Mouse (Mus musculus) lung, embryonic 14.5 days (tissue): ENCODE data around the gene Fam13a. TPM values are rescaled to one million over a fixed set of nuclear protein-coding genes. Genes with fewer than 3 reads are reported as not detected.

Experiments
- ATAC-seq: fragments of 200-750 bp; cut with Nextera tagmentation; 2 replicates; pipeline ENCODE4 v1.8.0; 2017; ENCODE audit warnings: mild to moderate bottlenecking, moderate TSS enrichment, moderate library complexity; ENCODE audit not compliant: insufficient read depth
- DNase-seq: peaks from one replicate; pipeline ENCODE4 v3.0.0-alpha.2; 2015
- H3K27ac ChIP-seq: fragments of 300-500 bp; sonication (generic); 2 replicates; pipeline ENCODE4 v1.5.1; 2014; ENCODE audit warnings: low read depth, mild to moderate bottlenecking, moderate library complexity
- H3K27me3 ChIP-seq: fragments of 300-500 bp; sonication (generic); 2 replicates; pipeline ENCODE4 v1.6.1; 2014; ENCODE audit warnings: low read length, control low read depth; ENCODE audit not compliant: insufficient read depth
- H3K36me3 ChIP-seq: fragments of 300-500 bp; sonication (generic); 2 replicates; pipeline ENCODE4 v1.6.1; 2014; ENCODE audit warnings: control low read depth; ENCODE audit not compliant: insufficient read depth
- H3K4me1 ChIP-seq: fragments of 300-500 bp; sonication (generic); 2 replicates; pipeline ENCODE4 v1.6.1; 2014; ENCODE audit warnings: antibody characterized with exemption, control low read depth; ENCODE audit not compliant: insufficient read depth
- H3K4me2 ChIP-seq: fragments of 300-500 bp; sonication (generic); 2 replicates; pipeline ENCODE4 v1.6.1; 2014; ENCODE audit warnings: mild to moderate bottlenecking
- H3K4me3 ChIP-seq: fragments of 300-500 bp; sonication (generic); 2 replicates; pipeline ENCODE4 v1.5.1; 2014; ENCODE audit warnings: low read depth, low read length
- H3K9ac ChIP-seq: fragments of 300-500 bp; sonication (generic); 2 replicates; pipeline ENCODE4 v1.6.1; 2014
- H3K9me3 ChIP-seq: fragments of 300-500 bp; sonication (generic); 2 replicates; pipeline ENCODE4 v1.6.1; 2016; ENCODE audit warnings: low read depth, low read length, control low read depth
- CTCF ChIP-seq: IDR thresholded peaks from 2 replicates; pipeline ENCODE4 v1.5.1; 2016; ENCODE audit warnings: antibody characterized with exemption, low read depth
- WGBS: fragments of 180-500 bp; shearing (Covaris S2); extraction: QIAGEN DNeasy Blood & Tissue Kit; methylation state at CpG from one replicate; pipeline ENCODE4 v1.1.7; 2014; 5-methylcytosine and 5-hydroxymethylcytosine counted together
- polyA plus RNA-seq: library from polyadenylated mRNA; unstranded; fragments of >200 nt; fragmentation: Nextera tagmentation; extraction: Ambion mirVana; gene quantifications from 2 replicates; pipeline ENCODE4 v1.2.1, GENCODE M21; 2014

Gene Fam13a
- polyA plus RNA-seq, 1 experiment from 2014 or later = 13.7 TPM

DNA sequence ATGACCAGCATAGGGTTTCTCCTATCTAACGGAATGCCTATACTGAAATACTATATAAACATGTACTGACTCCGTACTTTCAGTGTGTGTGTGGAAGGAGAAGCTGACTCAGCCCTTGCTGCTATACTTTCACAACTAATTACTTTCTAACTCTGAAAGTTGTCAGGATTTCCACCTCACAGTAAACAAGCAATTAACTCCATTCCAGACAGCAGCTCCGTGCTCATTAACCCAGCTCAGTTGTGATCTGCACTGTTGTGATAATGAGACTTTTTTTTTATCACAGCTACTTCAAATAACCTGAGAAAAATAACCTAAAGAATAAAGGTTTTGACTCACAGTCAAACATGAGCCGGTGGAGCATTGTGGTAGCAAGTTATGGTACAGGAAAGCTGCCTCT, 129.4 kb downstream of the Fam13a start:
- H3K4me3 ChIP-seq = no peak overlapping the region
- no peaks in the 10 kb centered on the region for H3K36me3 ChIP-seq
- H3K4me2 ChIP-seq = no peak overlapping the region
- H3K9ac ChIP-seq = no peak overlapping the region
- no peak overlapping the region for H3K27ac ChIP-seq
- no peaks in the 10 kb centered on the region for H3K27me3 ChIP-seq
- TF ChIP-seq CTCF = no peak
- WGBS = 77% methylated on average over 4 of the region's 4 CpGs
- no peaks in the 10 kb centered on the region for H3K9me3 ChIP-seq
- DNase-seq (no peak), ATAC-seq (no peak)
- no peaks in the 10 kb centered on the region for H3K4me1 ChIP-seq

DNA sequence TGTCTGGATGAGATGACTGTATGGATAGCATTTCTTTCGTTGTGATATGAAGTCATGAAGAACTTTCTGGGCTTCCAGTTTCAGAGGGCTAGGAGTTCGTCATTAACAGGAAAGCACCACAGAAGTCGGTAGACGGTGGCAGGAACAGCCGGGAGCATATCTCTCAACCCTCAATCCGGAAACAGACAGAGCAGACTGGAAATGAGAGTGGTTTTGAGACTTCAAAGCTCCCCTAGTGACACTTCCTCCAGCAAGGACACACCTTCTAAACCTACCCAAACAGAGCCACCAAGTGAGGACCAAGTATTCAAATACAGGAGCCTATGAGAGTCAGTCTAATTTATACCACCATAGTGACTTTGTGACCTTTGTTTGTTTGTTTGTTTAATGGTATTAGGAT, 131.0 kb downstream of the Fam13a start:
- Histone ChIP-seq H3K4me3 (no peak overlapping the region), H3K4me2 (no peak overlapping the region), H3K27me3 (no peaks in the 10 kb centered on the region), H3K27ac (no peak overlapping the region), H3K9me3 (no peaks in the 10 kb centered on the region), H3K4me1 (no peaks in the 10 kb centered on the region), H3K36me3 (0 out of 2 replicates have a peak, but pooled peaks cover 4% of the 10 kb centered on the region), H3K9ac (no peak overlapping the region)
- DNase-seq = no peak
- 80% methylated on average over 6 of the region's 6 CpGs for WGBS
- no peak for TF ChIP-seq CTCF
- no peak for ATAC-seq

DNA sequence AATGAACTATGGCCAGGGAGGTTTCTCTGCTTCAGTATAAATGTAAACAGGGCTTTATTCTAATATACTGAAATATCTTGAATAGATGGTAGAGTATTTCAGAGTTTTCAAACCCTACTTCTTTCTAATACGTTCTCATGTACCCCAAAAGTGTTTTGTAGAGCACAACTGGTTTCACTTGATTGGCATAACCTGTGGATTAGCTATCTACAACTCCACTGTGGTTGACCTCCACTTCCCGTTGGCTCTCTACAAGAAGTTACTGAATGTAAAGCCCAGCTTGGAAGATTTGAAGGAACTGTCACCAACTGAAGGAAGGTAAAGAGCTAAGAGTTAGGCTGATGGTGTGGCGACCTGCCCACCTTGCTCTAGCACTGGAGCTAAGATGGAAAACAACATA, 134.4 kb downstream of the Fam13a start:
- 79% methylated on average over 3 of the region's 3 CpGs for WGBS
- ATAC-seq (no peak), DNase-seq (no peak)
- Histone ChIP-seq H3K36me3 (0 out of 2 replicates have a peak, but pooled peaks cover 4% of the 10 kb centered on the region), H3K9ac (no peak overlapping the region), H3K9me3 (no peaks in the 10 kb centered on the region), H3K27ac (no peak overlapping the region), H3K4me3 (no peak overlapping the region), H3K4me2 (no peak overlapping the region), H3K4me1 (no peaks in the 10 kb centered on the region), H3K27me3 (no peaks in the 10 kb centered on the region)
- no peak for TF ChIP-seq CTCF

DNA sequence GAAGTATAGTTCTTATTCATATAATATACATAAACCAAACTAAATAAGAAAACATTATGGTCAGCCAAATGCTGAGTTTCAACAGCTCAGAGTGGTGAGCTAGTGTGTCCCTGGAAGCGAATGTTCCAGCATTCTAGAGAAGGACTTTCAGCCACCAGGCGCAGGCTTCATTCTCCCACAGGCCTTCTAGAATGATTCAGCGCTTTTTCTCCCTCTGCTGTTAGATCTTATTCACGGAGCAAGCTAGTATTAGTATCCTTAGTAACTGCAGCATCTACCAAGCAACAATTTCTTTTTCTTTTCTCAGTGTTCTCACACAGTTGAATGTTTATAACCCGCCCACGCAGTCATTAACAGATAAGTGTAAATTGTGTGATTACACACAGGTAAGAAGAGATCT, 142.1 kb downstream of the Fam13a start:
- Histone ChIP-seq H3K9me3 (no peaks in the 10 kb centered on the region), H3K36me3 (0 out of 2 replicates have a peak, but pooled peaks cover 3% of the 10 kb centered on the region), H3K27me3 (no peaks in the 10 kb centered on the region), H3K4me1 (no peaks in the 10 kb centered on the region), H3K27ac (no peak overlapping the region), H3K4me3 (no peak overlapping the region), H3K4me2 (no peak overlapping the region), H3K9ac (no peak overlapping the region)
- DNase-seq (no peak), ATAC-seq (no peak)
- TF ChIP-seq CTCF = no peak
- WGBS = 80% methylated on average over 6 of the region's 6 CpGs

Other genes with a start within 250 kb of the Fam13a start
- 9.7 and 11.6 TPM in 2 replicates for gene Herc3, start 193.1 kb downstream of the Fam13a start, polyA plus RNA-seq
- 4.7 and 5.6 TPM in 2 replicates for gene Nap1l5, start 117.5 kb downstream of the Fam13a start, polyA plus RNA-seq
- gene Tigd2, start 184.3 kb upstream of the Fam13a start, polyA plus RNA-seq = 9.4 and 10.8 TPM in 2 replicates